Mouse (Mus musculus) megakaryocyte, embryonic 14.5 days (primary cell): ENCODE measurements around the gene Zbtb40.

Source experiments
- FLI1 ChIP-seq: IDR thresholded peaks from 2 replicates; pipeline ENCODE4 v1.6.1; 2012; ENCODE audit warnings: low read length, inconsistent platforms, mixed read lengths
- GATA1 ChIP-seq: IDR thresholded peaks from 3 replicates; pipeline ENCODE4 v1.6.1; 2012; ENCODE audit warnings: mixed read lengths, low read length, inconsistent platforms, borderline replicate concordance

DNA sequence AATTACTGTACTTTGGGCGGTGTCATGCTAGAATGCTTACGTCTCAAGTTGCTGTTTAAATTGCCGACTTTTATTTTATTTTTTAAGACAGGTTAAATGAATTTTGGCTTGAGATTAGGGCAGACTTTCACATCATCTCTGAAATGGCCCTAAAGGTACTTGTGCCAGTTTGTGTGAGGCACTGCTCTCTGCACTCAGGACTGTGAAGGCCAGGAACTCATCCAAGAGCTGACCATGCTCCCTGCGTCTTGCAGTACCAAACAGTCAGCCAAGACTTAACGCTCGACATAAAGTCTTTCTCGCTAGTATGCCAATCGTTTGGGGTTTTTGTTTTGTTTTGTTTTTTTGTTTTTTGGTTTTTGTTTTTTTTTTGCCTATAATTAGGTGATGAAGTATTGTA is 34.5 kb downstream of the Zbtb40 start:
- TF ChIP-seq GATA1: no peak
- no peak for TF ChIP-seq FLI1
